Mouse (Mus musculus): ENCODE measurements around the gene 4930433I11Rik. TPM values are rescaled to one million over a fixed set of nuclear protein-coding genes. Genes with fewer than 3 reads are reported as not detected.

Gene 4930433I11Rik
- not detected in 2 replicates for polyA plus RNA-seq (2012)

DNA sequence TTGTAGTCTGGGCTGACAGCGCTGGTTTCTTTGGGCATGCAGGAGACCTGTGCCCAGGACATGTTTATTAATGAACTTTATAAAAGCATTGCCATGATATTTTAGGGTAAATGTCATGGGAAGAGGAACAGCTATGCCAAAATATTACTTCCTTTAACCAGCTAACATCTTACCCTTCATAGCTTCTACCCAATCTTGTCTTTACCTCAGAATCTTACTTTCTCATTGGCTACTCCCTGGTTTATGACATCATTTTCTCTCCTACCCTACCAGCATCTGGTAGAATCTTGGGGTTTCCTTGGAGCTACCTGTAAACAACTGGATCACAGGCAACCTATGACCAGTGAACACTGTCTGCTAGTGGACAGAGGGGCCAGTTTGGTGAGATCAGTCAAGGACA, at the start of gene 4930433I11Rik:
4930433I11Rik (plus strand) TSS at position 301 of the 400 bp plus-strand sequence.

DNA sequence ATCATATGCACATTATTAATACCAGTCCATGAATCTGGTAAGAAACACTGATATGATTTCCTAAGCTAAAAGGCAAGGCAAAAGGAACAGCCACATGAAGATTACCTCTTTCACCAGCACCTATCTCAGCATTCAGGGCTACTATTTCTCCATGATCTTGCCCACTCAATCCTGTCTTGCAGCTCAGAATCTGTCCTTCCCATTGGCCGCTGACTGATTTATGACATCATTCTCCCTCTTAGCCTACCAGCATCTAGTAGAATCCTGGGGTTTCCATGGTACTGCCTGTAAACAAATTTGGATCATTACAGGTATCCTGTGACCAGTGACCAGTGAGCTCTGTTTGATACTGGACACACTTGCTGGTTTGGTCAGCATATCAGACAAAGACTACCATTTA, 45.1 kb downstream of the 4930433I11Rik start, which contains the start of gene Gm4884:
Gm4884 (plus strand) TSS at position 301 of the 400 bp plus-strand sequence.

Other genes starting within 250 kb of the 4930433I11Rik start
- 0.06 TPM in 1 of 2 replicates, not detected in the other for gene Vstm2b, start 89.2 kb upstream of the 4930433I11Rik start, polyA plus RNA-seq (2012)
- gene Gm4884, start 45.2 kb downstream of the 4930433I11Rik start, polyA plus RNA-seq (2012): 0.02 TPM in 1 of 2 replicates, not detected in the other
- gene Gm5592, start 166.3 kb downstream of the 4930433I11Rik start, polyA plus RNA-seq (2012): not detected in 2 replicates

Measured in megakaryocyte-erythroid progenitor cell, adult 5 weeks (primary cell).